Mouse (Mus musculus) CH12.LX (cell line): ENCODE data around the gene Shank3. TPM values are rescaled to one million over a fixed set of nuclear protein-coding genes. Genes with fewer than 3 reads are reported as not detected.

Experiments
- DNase-seq: peaks from one replicate; pipeline ENCODE4 v3.0.0-alpha.2; 2013; ENCODE audit errors: extremely low read depth
- H3K27ac ChIP-seq: 2 replicates; pipeline ENCODE4 v1.5.1; 2012; ENCODE audit warnings: low read depth, mild to moderate bottlenecking, control low read depth, moderate library complexity; ENCODE audit not compliant: insufficient read depth
- H3K27me3 ChIP-seq: replicated peaks from 2 replicates; pipeline ENCODE3; 2012; ENCODE audit warnings: inconsistent platforms
- H3K36me3 ChIP-seq, 2 experiments: replicated peaks in 1 of 2; 2 replicates each; pipeline versions ENCODE3 to v1.6.1; 2012; ENCODE audit warnings: inconsistent platforms in 1 of 2, low read length in 1 of 2, mild to moderate bottlenecking in 1 of 2, mixed read lengths in 1 of 2, moderate library complexity in 1 of 2; ENCODE audit not compliant: control insufficient read depth in 1 of 2, insufficient read depth in 1 of 2
- H3K4me1 ChIP-seq, 2 experiments: 2 replicates each; pipeline ENCODE4 v1.6.1; 2012; ENCODE audit warnings: inconsistent platforms in 1 of 2, moderate library complexity in 1 of 2; ENCODE audit not compliant: insufficient read depth in 2 of 2, control insufficient read depth in 1 of 2
- H3K4me2 ChIP-seq: 2 replicates; pipeline ENCODE4 v1.6.1; 2012; ENCODE audit warnings: low read depth, mild to moderate bottlenecking, control low read depth; ENCODE audit not compliant: poor library complexity, insufficient read depth, severe bottlenecking
- H3K4me3 ChIP-seq, 3 experiments: fragments of 150-350 bp in 1 of 3; sonication (generic) in 1 of 3; replicated peaks in 1 of 3; 2 replicates each; pipeline versions ENCODE3 to v1.5.1; 2011 to 2012; ENCODE audit warnings: low read depth in 2 of 3, low read length in 2 of 3, mild to moderate bottlenecking in 2 of 3, moderate library complexity in 2 of 3, control low read depth in 1 of 3, improper control_type of control experiment in 1 of 3, inconsistent platforms in 1 of 3, mixed read lengths in 1 of 3; ENCODE audit not compliant: poor library complexity in 1 of 3
- H3K79me2 ChIP-seq: replicated peaks from 2 replicates; pipeline ENCODE4 v1.6.1; 2012; ENCODE audit warnings: mild to moderate bottlenecking, moderate library complexity; ENCODE audit not compliant: control insufficient read depth, poor library complexity, insufficient read depth, severe bottlenecking; ENCODE audit errors: extremely low read depth
- H3K9ac ChIP-seq: 2 replicates; pipeline ENCODE4 v1.6.1; 2012; ENCODE audit warnings: low read depth, mild to moderate bottlenecking, control low read depth, moderate library complexity; ENCODE audit not compliant: insufficient read depth
- H3K9me3 ChIP-seq: replicated peaks from 2 replicates; pipeline ENCODE3; 2012; ENCODE audit warnings: low read length, inconsistent platforms, mixed read lengths
- BHLHE40 ChIP-seq: IDR thresholded peaks from 2 replicates; pipeline ENCODE4 v1.6.1; 2011; ENCODE audit warnings: mild to moderate bottlenecking, low read depth, low read length, improper control_type of control experiment
- CHD1 ChIP-seq: IDR thresholded peaks from 2 replicates; pipeline ENCODE4 v1.6.1; 2012; ENCODE audit warnings: low read depth, low read length, improper control_type of control experiment, inconsistent platforms
- E2F4 ChIP-seq: IDR thresholded peaks from 2 replicates; pipeline ENCODE4 v1.6.1; 2011; ENCODE audit warnings: low read depth, low read length, improper control_type of control experiment; ENCODE audit not compliant: insufficient replicate concordance
- ELF1 ChIP-seq: IDR thresholded peaks from 2 replicates; pipeline ENCODE4 v1.6.1; 2014; ENCODE audit warnings: low read depth, mild to moderate bottlenecking, inconsistent platforms, low read length, improper control_type of control experiment
- ETS1 ChIP-seq: conservative IDR thresholded peaks from 2 replicates; pipeline ENCODE4 v1.6.1; 2012; ENCODE audit warnings: low read depth, mild to moderate bottlenecking, inconsistent platforms, low read length, improper control_type of control experiment, moderate library complexity
- GABPA ChIP-seq: IDR thresholded peaks from 2 replicates; pipeline ENCODE4 v1.6.1; 2012; ENCODE audit warnings: low read depth, low read length, improper control_type of control experiment, inconsistent platforms; ENCODE audit not compliant: insufficient replicate concordance
- HCFC1 ChIP-seq: IDR thresholded peaks from 2 replicates; pipeline ENCODE4 v1.6.1; 2012; ENCODE audit warnings: low read depth, mild to moderate bottlenecking, inconsistent platforms, low read length, improper control_type of control experiment
- IRF4 ChIP-seq: IDR thresholded peaks from 2 replicates; pipeline ENCODE4 v1.6.1; 2014; ENCODE audit warnings: low read depth, mild to moderate bottlenecking, inconsistent platforms, low read length, improper control_type of control experiment
- JUND ChIP-seq: conservative IDR thresholded peaks from 2 replicates; pipeline ENCODE4 v1.6.1; 2011; ENCODE audit warnings: low read depth, low read length, improper control_type of control experiment
- MAX ChIP-seq: IDR thresholded peaks from 2 replicates; pipeline ENCODE4 v1.6.1; 2011; ENCODE audit warnings: low read length, improper control_type of control experiment
- MEF2A ChIP-seq: IDR thresholded peaks from 2 replicates; pipeline ENCODE4 v1.6.1; 2014; ENCODE audit warnings: low read depth, mild to moderate bottlenecking, inconsistent platforms, low read length, improper control_type of control experiment, borderline replicate concordance
- MXI1 ChIP-seq: IDR thresholded peaks from 2 replicates; pipeline ENCODE4 v1.6.1; 2011; ENCODE audit warnings: mild to moderate bottlenecking, low read depth, low read length, improper control_type of control experiment
- MYC ChIP-seq: IDR thresholded peaks from 2 replicates; pipeline ENCODE4 v1.6.1; 2011; ENCODE audit warnings: low read depth, mild to moderate bottlenecking, improper control_type of control experiment, low read length
- NELFE ChIP-seq: IDR thresholded peaks from 2 replicates; pipeline ENCODE4 v1.6.1; 2011; ENCODE audit warnings: low read depth, low read length, improper control_type of control experiment
- POLR2AphosphoS2 ChIP-seq: IDR thresholded peaks from 2 replicates; pipeline ENCODE4 v1.6.1; 2011; ENCODE audit warnings: low read depth, low read length, improper control_type of control experiment
- RCOR1 ChIP-seq: conservative IDR thresholded peaks from 2 replicates; pipeline ENCODE4 v1.6.1; 2012; ENCODE audit warnings: low read depth, mild to moderate bottlenecking, inconsistent platforms, low read length, improper control_type of control experiment
- SIN3A ChIP-seq: IDR thresholded peaks from 2 replicates; pipeline ENCODE4 v1.6.1; 2012; ENCODE audit warnings: low read length, improper control_type of control experiment, inconsistent platforms
- SMC3 ChIP-seq: IDR thresholded peaks from 2 replicates; pipeline ENCODE4 v1.6.1; 2011; ENCODE audit warnings: low read depth, low read length, improper control_type of control experiment
- TBP ChIP-seq: conservative IDR thresholded peaks from 2 replicates; pipeline ENCODE4 v1.6.1; 2011; ENCODE audit warnings: low read depth, low read length, improper control_type of control experiment
- TCF12 ChIP-seq: IDR thresholded peaks from 2 replicates; pipeline ENCODE4 v1.6.1; 2014; ENCODE audit warnings: low read depth, mild to moderate bottlenecking, inconsistent platforms, low read length, improper control_type of control experiment
- UBTF ChIP-seq: IDR thresholded peaks from 2 replicates; pipeline ENCODE4 v1.6.1; 2012; ENCODE audit warnings: low read depth, mild to moderate bottlenecking, inconsistent platforms, low read length, improper control_type of control experiment, moderate library complexity
- ZKSCAN1 ChIP-seq: IDR thresholded peaks from 2 replicates; pipeline ENCODE4 v1.6.1; 2012; ENCODE audit warnings: low read depth, inconsistent platforms, low read length, improper control_type of control experiment, borderline replicate concordance
- ZMIZ1 ChIP-seq: IDR thresholded peaks from 2 replicates; pipeline ENCODE4 v1.6.1; 2012; ENCODE audit warnings: low read depth, mild to moderate bottlenecking, inconsistent platforms, low read length, improper control_type of control experiment
- ZNF384 ChIP-seq: IDR thresholded peaks from 2 replicates; pipeline ENCODE4 v1.6.1; 2012; ENCODE audit warnings: low read depth, low read length, improper control_type of control experiment, inconsistent platforms
- dilution Hi-C: fragments of 300-500 bp; cut with MboI; formaldehyde crosslinking; loops from 2 replicates; pipeline ENCODE4 v1.14.3; 2020; ENCODE audit warnings: low sequenced_read_pairs; ENCODE audit not compliant: extremely low pct_unique_long_range_greater_than_20kb, extremely low pct_ligation_motif_present
- in situ Hi-C: fragments of 300-500 bp; cut with MboI; formaldehyde crosslinking; loops from 3 replicates; pipeline ENCODE4 v1.14.3; 2019; ENCODE audit warnings: low sequenced_read_pairs, low pct_ligation_motif_present, low pct_unique_long_range_greater_than_20kb, mixed read lengths
- polyA plus RNA-seq: library from polyadenylated mRNA; unstranded; fragments of >175 nt; gene quantifications from 2 replicates; pipeline ENCODE4 v1.2.1, GENCODE M21; 2012; ENCODE audit warnings: low read depth; ENCODE audit not compliant: insufficient read length
- total RNA-seq, 2 experiments: library from RNA; depleted of rRNA; stranded (reverse); fragments of 300-350 nt in 1 of 2; fragments of >200 nt in 1 of 2; gene quantifications; 2 replicates each; pipeline ENCODE4 v1.2.3; 2012 to 2014

Shank3 gene
- total and polyA plus RNA-seq, 3 experiments = not detected

GRCm38 (mm10) chr15:89547824-89548601 is 48.6 kb downstream of the Shank3 start:
- no peak overlapping the region for H3K4me2 ChIP-seq
- in situ Hi-C loops = no loop called here
- H3K79me2 ChIP-seq = no peaks in the 10 kb centered on the region
- TF ChIP-seq SMC3 (no peak), RCOR1 (no peak), BHLHE40 (no peak), HCFC1 (no peak), E2F4 (no peak), MYC (no peak), UBTF (no peak), ELF1 (no peak), MXI1 (no peak), ZMIZ1 (no peak), POLR2AphosphoS2 (no peak), ETS1 (no peak), TBP (no peak), MEF2A (no peak), ZNF384 (no peak), NELFE (no peak), JUND (no peak), MAX (no peak), ZKSCAN1 (no peak), GABPA (no peak)
- no peak overlapping the region for H3K27ac ChIP-seq
- H3K9ac ChIP-seq = no peak overlapping the region
- dilution Hi-C loops = no loop called here
- peaks cover 5% of the 10 kb centered on the region for H3K9me3 ChIP-seq
- no peak overlapping the region for H3K4me3 ChIP-seq
- H3K36me3 ChIP-seq = no peaks in the 10 kb centered on the region
- no peaks in the 10 kb centered on the region for H3K4me1 ChIP-seq
- no peak for DNase-seq
- peaks cover 77% of the 10 kb centered on the region for H3K27me3 ChIP-seq

- no peak for TF ChIP-seq IRF4
- TF ChIP-seq ZNF384 = no peak
- TF ChIP-seq CHD1 = no peak
- no peak for TF ChIP-seq TCF12
- TF ChIP-seq ELF1 = no peak
- TF ChIP-seq MXI1 = no peak
- no peak for TF ChIP-seq SIN3A
- Histone ChIP-seq H3K79me2 (no peaks in the 10 kb centered on the region), H3K4me2 (no peak overlapping the region), H3K27me3 (peaks cover 76% of the 10 kb centered on the region), H3K4me1 (no peaks in the 10 kb centered on the region), H3K9ac (no peak overlapping the region), H3K36me3 (no peaks in the 10 kb centered on the region), H3K4me3 (no peak overlapping the region), H3K27ac (no peak overlapping the region), H3K9me3 (peaks cover 5% of the 10 kb centered on the region)
- in situ Hi-C loops (no loop called here), dilution Hi-C loops (no loop called here)
- DNase-seq = no peak
Measured at GRCm38 (mm10) chr15:89548837-89549236, 49.4 kb downstream of the Shank3 start.
